Mouse (Mus musculus) erythroblast, embryonic 14.5 days (primary cell): ENCODE measurements around the gene Btbd11.

ENCODE experiments used
- GATA1 ChIP-seq: IDR thresholded peaks from 2 replicates; pipeline ENCODE4 v1.6.1; 2012; ENCODE audit warnings: low read length, inconsistent platforms, mixed read lengths
- TAL1 ChIP-seq: IDR thresholded peaks from 3 replicates; pipeline ENCODE4 v1.6.1; 2012; ENCODE audit warnings: low read length, inconsistent platforms, mixed read lengths

- TF ChIP-seq GATA1: no peak
- TF ChIP-seq TAL1: no peak
Observed at GRCm38 (mm10) chr10:85394558-85394957, 7.9 kb downstream of the Btbd11 start.
